Mouse (Mus musculus): ENCODE measurements around the gene Insc.

Insc gene

DNA sequence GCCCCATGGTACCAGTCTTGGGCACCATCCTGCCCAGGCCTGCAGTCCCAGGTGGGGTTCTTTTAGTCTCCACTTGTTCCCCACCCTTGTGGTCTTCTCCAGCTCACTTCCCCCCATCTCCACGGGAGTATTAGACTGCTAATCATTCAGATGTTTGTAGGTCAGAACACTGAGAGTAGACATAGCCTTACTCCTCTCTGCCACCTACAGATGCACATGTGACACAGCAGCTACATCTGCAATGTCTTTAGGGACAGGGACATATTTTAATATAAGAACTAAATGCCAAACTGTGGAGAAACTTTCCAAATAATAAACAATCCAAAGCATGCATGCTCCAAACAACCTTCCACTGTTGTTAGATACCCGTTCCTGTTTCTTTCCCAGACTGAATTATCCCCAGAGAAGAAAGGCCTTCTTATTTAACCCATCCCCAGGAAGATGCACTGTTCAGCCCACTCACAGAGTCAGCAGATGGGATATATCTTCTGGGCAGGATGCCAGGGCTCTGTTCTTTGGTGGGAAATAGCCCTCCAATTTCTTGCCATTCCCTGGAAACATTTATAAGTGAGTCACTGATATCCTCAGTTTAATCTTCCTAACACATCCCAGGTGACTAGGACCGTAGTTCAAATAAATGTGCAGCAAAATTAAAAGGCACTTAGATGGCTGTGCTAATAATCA is 88.9 kb downstream of the Insc start:
- no peak for DNase-seq

DNA sequence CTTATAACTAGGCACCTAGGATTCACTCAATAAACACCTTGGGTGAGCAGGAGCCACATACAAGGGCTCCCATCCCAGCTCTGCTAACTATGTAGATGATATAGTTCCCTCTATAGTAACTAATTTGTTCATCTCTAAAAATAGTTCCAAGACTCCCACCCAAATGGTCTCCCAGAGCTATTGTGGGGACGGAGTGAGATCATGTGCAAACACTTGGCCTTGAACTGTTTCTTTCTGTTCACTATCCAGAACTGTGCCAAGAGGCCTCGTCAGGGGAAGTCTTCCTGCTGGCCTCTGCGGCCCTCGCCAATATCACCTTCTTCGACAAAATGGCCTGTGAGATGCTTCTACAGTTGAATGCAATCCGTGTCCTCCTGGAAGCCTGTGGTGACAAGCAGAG is 91.0 kb downstream of the Insc start:
- no peak for DNase-seq

DNA sequence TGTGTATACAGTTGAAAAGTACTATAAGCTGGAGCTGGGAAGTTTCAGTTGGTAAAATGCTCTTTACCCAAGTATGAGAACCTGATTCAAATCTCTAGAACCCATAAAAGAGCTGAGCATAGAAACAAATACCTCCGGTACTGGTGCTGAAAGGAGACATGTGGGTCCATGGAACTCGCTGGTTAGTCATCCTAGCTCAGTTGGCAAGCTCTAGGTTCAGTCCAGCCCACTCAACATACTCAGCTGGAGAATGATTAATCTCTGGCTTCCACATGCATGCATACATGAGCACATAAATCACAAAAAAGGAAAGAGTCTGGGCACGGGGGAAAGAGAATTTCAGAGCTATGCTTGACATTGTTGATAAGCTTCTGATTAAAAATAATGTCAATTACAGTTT is 93.8 kb downstream of the Insc start:
- no peak for DNase-seq

DNA sequence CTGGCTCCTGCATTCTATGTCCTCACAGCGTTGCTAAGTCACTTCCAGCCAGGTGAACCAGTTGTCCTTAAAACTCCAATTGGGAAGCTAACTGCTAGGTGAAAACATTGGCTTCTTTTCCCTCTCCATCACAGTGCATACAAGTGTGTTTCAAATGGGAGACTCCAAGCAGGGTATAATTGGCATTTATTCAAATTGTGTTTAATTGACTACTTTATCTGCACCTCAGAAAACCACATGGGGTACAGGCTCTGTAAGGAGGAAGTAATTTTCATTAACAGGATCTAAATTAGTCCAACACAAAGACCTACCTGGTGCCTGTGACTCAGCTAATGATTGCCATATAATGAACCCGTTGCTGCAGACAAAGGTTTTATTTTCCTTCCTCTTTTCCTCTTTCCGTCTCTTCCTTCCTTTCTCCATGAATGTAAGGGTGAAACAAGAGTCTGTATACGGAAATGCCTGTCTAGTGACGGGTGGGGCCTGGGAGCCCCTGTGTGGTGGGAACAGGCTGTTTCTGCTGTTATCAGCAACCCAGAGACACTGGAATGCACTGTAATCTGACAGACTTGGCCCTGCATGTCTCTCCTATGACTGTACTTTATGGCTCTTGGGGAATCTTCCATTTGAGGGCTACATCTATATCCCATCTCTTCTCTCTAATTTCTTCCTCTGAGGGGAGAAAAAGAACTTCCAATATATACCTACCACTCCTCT is 96.7 kb downstream of the Insc start:
- DNase-seq = no peak

DNA sequence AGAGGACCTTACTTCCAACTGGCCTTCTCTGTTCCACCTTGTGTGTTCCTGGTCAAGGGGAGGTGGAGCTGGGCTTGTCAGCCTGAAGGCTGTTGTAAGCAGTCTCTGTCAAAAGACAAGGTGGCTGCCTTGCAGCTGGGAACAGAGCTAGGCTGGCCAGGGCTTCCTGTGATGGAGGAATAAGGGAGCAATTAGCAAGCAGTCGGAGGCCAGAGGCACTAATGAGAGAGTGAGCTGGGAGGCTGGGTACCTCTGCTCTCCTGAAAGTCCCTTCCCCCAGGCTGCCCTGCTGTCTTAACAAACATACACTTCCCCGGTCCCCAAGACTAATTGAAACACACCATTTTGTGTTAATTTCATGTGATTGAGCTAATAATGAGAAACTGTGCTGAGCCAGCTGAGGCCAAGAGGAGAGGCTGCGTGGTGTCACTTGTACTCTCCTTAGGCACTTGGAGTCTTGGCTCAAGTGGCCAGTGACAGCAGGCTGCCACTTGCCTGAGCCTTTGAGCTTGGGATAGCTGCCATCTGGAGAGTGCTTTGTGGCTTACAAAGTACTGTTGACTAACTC is 99.2 kb downstream of the Insc start:
- DNase-seq = no peak

DNA sequence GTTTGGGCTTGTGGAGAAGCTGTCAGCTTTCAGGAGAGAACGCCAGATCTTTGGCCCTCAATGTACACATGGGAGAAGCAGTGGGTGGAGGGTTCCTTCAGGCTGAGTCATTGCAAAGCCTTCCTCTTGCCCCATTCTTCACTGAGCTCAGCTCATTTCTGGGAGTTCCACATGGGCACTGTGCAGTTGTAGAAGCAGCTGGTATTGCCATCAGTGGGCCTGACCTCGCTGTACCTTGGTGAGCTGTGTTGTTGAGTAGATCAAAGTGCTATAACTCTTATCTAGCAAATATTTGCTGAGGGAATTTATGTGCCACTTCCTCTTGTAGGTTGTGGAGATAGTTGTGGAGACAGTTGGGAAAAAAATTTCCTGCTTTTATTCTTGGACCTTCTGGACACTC is 103.7 kb downstream of the Insc start:
- no peak for DNase-seq

DNA sequence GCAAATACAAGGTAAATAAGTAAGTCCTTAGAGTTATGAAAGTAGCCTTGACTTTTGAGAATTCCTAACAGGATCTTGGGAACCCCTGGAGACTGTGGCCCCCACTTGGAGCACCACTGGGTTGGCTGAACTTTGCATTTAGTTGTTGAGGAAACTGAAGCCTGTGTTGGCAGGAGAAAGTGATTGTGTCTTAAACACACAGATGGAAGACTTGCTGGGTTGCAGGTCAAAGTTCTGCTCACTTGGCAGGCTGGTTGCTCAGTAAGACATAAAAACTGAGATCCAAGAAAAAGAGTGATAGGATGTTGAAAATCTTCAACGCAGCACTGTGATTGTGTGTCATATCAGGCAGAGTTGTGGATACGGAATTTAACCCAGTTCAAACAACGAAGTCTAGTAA is 108.9 kb downstream of the Insc start:
- no peak for DNase-seq

DNA sequence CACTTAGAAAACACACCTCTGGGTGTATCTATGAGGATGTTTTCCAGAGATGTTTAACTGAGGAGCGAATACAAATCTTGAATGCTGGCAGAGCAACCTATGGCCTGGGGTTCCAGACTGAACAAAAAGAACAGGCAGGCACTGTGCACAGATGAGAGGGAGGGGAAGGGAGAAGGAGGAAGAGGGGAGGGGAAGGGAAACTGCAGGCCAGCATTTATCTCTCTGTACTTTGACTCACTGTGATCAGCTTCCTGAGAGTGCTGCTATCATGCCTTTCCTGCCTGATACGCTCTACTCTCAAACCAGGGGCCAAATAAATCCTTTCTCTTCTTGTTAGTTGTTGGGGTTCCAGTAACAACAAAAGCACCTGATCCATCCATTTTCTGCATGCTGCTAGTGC is 110.7 kb downstream of the Insc start:
- DNase-seq = no peak

DNA sequence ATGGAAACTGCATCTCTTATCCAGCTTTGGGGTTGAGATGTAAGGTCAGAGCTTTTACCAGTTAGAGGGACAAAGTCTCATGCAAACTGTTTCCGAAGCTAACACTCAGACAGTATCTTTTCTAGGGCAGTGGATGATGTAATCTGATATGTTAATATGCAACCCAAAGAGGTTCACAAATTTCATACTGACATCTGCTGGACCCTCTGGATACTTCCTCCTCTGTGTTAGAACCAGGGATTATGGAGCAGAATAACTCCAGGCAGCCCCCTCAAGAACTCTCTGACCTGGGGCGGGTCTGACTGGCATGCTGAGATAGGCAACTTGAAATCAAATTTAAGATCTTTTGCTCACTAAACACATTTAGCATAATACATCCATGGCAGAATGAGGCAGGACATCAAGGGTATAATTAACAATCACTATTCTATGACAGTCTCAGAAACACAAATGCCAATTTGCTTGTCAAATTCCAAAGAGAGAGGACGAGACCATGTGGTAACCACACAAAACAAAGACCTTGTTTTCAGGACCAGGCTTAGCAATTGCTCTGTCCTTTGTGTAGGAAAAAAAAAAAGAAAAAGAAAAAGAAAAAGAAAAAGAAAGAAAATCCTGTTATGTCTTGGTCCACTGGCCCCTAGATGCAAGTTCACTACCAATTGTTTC is 117.5 kb downstream of the Insc start:
- no peak for DNase-seq

DNA sequence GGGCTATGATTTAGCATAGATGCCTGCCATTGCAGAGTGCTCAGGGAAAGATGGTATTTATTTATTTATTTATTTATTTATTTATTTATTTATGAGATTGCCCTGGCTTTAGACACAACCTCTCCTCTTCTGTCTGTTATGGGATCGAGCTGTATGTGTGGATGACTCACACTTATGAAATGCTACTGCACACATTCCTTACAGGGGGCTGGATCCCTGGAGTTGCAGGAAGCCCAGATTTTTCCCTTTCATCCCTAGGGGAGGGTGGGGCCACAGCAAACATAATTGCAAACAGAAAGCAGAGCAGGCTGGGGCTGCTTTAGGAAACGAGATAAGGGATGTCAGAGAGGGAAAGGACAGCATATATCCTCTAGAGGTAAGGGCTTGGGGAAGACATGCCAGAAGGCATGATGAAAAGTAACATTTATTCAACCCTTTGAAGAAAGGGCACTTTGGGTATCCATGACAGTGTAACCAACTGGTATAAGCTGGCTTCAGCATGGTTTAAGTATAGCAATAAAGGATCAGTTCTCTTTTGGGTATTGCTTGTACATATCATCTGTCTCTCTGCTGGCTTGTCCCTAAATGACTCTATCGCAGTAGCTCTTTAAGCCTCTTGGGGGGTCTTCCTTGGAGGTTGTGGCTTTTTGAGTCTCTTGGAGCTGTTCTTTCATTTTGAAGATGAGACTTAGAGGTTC is 130.0 kb downstream of the Insc start:
- no peak for DNase-seq

DNA sequence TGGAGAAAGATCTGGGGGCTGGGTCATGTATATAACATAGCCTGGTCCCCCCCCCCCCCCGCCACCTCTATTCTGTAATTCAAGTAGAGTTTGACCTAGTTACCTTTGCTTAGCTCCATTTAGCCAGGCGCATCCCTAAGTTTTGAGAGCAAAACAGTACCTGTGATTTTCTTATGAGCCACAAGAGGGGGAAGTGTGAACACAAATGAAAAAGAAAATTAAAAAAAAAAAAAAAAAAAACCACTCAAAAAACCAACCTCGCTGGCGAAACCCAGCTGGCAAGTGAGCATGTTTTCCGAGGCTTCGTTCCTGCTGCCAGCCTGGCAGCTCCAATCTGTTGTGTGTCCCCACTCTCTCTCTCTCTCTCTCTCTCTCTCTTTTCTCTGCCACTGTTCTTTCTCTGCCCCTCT is 130.5 kb downstream of the Insc start:
- peak; percentile 12 to 26 for DNase-seq

DNA sequence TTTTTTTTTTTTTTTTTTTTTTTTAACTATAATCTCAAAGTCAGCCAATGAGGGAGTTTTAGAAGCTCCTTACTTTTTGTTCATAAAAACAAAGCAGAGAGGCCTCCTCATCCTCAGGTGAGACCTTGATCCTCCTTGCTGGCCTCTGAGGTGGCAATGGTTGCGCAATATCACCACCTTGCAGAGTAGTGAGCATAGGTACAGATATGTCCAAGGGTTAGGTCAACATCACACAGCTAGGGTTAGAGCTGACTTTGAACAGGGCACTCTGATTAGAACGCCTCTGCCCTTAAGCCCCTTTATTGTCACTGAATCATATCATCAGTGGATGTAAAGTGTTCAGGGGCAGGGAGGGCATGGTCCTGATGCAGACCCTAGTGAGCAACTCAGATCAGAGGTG is 131.1 kb downstream of the Insc start:
- DNase-seq = no peak

DNA sequence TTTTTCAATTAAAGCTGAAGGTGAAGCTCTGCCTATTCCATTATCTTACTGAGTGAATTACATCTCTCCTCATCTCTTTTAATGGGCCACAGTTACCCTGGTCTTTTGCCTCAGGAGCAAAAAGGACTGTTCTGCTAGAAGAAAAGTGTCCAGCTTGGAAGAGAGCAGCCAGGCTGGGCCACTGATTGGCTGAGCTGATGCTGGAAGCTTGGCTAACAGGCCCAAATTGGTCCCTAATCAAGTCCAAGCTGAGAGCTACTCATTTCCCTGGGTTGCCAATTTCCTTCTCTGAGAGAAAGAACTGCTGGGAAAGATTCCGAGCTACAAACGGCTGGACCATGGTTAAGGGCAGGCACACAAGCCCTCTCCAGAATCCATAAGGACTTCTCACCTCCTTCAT is 140.1 kb downstream of the Insc start:
- no peak for DNase-seq

DNA sequence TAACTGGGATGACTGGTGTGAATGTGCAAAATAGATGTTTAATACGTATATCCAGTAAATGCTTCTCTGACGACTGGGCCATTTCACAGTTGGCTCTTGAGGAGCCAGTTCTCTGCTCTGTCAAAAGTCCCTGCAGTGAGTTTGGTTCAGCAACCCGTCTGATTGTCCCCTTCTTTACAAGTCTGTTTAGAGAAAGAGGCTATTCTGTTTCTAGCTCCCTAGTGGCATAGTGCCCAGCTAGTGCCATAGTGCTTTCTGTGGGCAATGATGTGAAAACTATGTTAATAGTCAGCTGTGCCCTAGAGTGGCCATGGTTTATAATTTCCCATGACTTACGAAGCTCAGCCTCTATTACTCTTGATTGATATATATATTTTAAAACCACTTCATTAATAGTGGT is 143.4 kb downstream of the Insc start:
- DNase-seq = no peak

DNA sequence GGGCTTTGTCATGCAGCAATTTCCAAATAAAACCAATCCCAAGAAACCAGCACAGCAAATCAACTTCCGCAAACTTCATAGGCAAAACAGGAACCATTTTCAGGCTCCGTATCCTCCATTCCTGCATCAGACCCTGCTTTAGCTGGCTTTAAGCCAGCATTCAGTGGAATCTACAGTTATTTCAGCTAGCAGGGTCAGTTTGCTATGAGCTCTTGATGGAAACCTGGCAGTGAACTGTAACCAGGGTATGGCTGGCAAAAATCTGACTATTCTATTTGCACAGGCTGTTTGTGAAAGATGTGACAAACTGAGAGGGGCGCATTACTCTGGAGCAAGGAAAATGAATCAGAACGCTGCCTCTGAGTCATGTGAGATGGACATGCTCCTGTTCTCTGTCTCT is 146.7 kb downstream of the Insc start:
- DNase-seq = no peak

DNA sequence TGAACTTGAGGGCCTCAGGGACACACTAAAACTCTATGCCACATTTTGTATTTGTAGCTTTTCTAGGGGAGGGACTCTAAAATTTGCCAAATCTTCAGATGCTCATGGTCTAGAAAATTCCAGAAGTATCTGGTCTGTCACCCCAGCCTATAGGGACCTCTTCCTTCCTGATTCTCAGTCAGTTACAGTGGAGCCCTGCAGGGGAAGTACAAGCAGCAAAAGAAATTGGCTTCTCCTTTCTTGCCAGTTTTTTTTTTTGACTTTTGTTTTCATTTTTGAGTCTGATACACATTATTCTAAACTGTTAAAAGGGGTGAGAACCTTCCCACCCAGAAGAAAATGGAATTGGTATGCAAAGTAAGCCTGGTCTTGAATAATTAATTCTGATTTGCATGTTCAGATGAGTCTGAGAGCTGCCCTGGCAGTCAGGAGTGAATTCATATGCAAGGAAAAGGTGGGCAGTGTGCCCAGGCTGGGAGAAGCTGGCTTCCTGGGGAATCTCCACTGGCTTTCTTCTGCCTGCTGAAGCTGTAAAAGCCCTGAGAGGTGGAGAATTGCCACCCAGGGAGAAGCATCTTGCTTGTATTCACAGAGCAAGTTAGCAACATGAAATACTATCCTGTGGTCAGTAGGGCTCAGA is 149.2 kb downstream of the Insc start:
- DNase-seq = no peak

DNA sequence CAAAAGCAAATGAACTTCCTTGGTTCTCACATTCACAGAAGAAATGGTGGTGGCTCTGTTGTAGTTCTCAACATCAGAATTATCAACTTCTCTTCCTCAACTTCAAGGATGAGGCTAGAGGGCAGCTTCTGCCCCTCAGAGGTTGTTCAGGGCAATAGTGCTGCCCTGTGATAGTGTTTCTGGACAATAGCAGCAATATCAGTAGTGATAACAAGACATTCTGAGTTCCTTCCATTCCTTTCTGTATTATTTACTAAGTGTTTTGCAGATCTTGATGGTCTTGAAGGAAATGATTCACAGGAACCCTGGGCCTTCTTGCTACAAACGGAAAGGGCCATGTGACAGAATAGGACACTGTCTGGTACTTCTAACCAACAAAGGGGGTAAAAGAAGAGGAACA is 150.4 kb downstream of the Insc start:
- no peak for DNase-seq

DNA sequence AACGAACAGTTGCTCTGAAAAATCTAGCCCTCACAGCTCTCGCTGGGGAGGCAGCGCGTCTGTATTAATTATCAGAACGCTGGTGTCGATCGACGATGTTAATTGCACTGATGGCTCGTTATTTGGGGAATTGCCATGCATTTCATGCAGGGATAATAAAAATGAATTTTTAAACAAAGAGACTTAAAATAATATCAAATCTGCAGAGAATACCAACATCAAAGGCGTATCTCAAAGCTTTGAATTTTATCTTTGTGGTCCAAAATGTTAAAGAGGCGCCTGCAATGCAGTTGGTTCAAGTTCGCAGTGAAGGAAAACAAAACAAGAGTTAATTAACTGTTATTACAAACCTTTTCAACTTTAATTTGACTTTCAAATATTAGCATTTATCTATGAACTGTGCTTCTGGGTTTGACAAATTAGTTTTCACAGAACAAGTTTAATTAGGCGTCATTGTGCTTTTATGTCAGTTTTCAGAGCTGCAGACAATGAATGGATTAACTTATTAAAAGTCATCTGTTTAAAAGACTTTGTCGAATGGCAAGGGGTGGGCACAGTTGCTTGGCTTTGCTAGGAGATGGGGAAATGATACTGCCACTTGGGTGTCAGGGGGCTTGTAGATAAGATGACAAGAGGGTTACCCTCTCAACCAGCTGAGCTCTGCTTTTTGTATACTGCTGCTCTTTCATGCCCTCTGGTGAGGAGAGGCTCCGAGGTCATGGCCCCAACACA is 153.6 kb downstream of the Insc start:
- DNase-seq = no peak

Measured in kidney, postnatal 4 days (tissue).